Mouse (Mus musculus) CH12.LX (cell line): ENCODE data around the gene Chga. TPM values are rescaled to one million over a fixed set of nuclear protein-coding genes. Genes with fewer than 3 reads are reported as not detected.

ENCODE experiments used
- DNase-seq: peaks from one replicate; pipeline ENCODE4 v3.0.0-alpha.2; 2013; ENCODE audit errors: extremely low read depth
- H3K27ac ChIP-seq: 2 replicates; pipeline ENCODE4 v1.5.1; 2012; ENCODE audit warnings: low read depth, mild to moderate bottlenecking, control low read depth, moderate library complexity; ENCODE audit not compliant: insufficient read depth
- H3K27me3 ChIP-seq: replicated peaks from 2 replicates; pipeline ENCODE3; 2012; ENCODE audit warnings: inconsistent platforms
- H3K36me3 ChIP-seq, 2 experiments: replicated peaks in 1 of 2; 2 replicates each; pipeline versions ENCODE3 to v1.6.1; 2012; ENCODE audit warnings: inconsistent platforms in 1 of 2, low read length in 1 of 2, mild to moderate bottlenecking in 1 of 2, mixed read lengths in 1 of 2, moderate library complexity in 1 of 2; ENCODE audit not compliant: control insufficient read depth in 1 of 2, insufficient read depth in 1 of 2
- H3K4me1 ChIP-seq, 2 experiments: 2 replicates each; pipeline ENCODE4 v1.6.1; 2012; ENCODE audit warnings: inconsistent platforms in 1 of 2, moderate library complexity in 1 of 2; ENCODE audit not compliant: insufficient read depth in 2 of 2, control insufficient read depth in 1 of 2
- H3K4me2 ChIP-seq: 2 replicates; pipeline ENCODE4 v1.6.1; 2012; ENCODE audit warnings: low read depth, mild to moderate bottlenecking, control low read depth; ENCODE audit not compliant: poor library complexity, insufficient read depth, severe bottlenecking
- H3K4me3 ChIP-seq, 3 experiments: fragments of 150-350 bp in 1 of 3; sonication (generic) in 1 of 3; replicated peaks in 1 of 3; 2 replicates each; pipeline versions ENCODE3 to v1.5.1; 2011 to 2012; ENCODE audit warnings: low read depth in 2 of 3, low read length in 2 of 3, mild to moderate bottlenecking in 2 of 3, moderate library complexity in 2 of 3, control low read depth in 1 of 3, improper control_type of control experiment in 1 of 3, inconsistent platforms in 1 of 3, mixed read lengths in 1 of 3; ENCODE audit not compliant: poor library complexity in 1 of 3
- H3K79me2 ChIP-seq: replicated peaks from 2 replicates; pipeline ENCODE4 v1.6.1; 2012; ENCODE audit warnings: mild to moderate bottlenecking, moderate library complexity; ENCODE audit not compliant: control insufficient read depth, poor library complexity, insufficient read depth, severe bottlenecking; ENCODE audit errors: extremely low read depth
- H3K9ac ChIP-seq: 2 replicates; pipeline ENCODE4 v1.6.1; 2012; ENCODE audit warnings: low read depth, mild to moderate bottlenecking, control low read depth, moderate library complexity; ENCODE audit not compliant: insufficient read depth
- H3K9me3 ChIP-seq: replicated peaks from 2 replicates; pipeline ENCODE3; 2012; ENCODE audit warnings: low read length, inconsistent platforms, mixed read lengths
- BHLHE40 ChIP-seq: IDR thresholded peaks from 2 replicates; pipeline ENCODE4 v1.6.1; 2011; ENCODE audit warnings: mild to moderate bottlenecking, low read depth, low read length, improper control_type of control experiment
- CHD2 ChIP-seq: IDR thresholded peaks from 2 replicates; pipeline ENCODE4 v1.6.1; 2011; ENCODE audit warnings: low read length, improper control_type of control experiment
- CTCF ChIP-seq, 2 experiments: IDR thresholded peaks in 1 of 2; conservative IDR thresholded peaks in 1 of 2; 2 replicates each; pipeline ENCODE4 v1.5.1; 2011 to 2012; ENCODE audit warnings: low read depth in 2 of 2, low read length in 2 of 2, improper control_type of control experiment in 1 of 2, inconsistent platforms in 1 of 2, mild to moderate bottlenecking in 1 of 2, moderate library complexity in 1 of 2
- E2F4 ChIP-seq: IDR thresholded peaks from 2 replicates; pipeline ENCODE4 v1.6.1; 2011; ENCODE audit warnings: low read depth, low read length, improper control_type of control experiment; ENCODE audit not compliant: insufficient replicate concordance
- ELF1 ChIP-seq: IDR thresholded peaks from 2 replicates; pipeline ENCODE4 v1.6.1; 2014; ENCODE audit warnings: low read depth, mild to moderate bottlenecking, inconsistent platforms, low read length, improper control_type of control experiment
- IRF4 ChIP-seq: IDR thresholded peaks from 2 replicates; pipeline ENCODE4 v1.6.1; 2014; ENCODE audit warnings: low read depth, mild to moderate bottlenecking, inconsistent platforms, low read length, improper control_type of control experiment
- JUN ChIP-seq: IDR thresholded peaks from 2 replicates; pipeline ENCODE4 v1.6.1; 2011; ENCODE audit warnings: low read depth, mild to moderate bottlenecking, low read length, improper control_type of control experiment, moderate library complexity; ENCODE audit not compliant: insufficient read depth
- JUND ChIP-seq: conservative IDR thresholded peaks from 2 replicates; pipeline ENCODE4 v1.6.1; 2011; ENCODE audit warnings: low read depth, low read length, improper control_type of control experiment
- KAT2A ChIP-seq: IDR thresholded peaks from 2 replicates; pipeline ENCODE4 v1.6.1; 2012; ENCODE audit warnings: low read length, improper control_type of control experiment, inconsistent platforms; ENCODE audit not compliant: insufficient replicate concordance
- MAX ChIP-seq: IDR thresholded peaks from 2 replicates; pipeline ENCODE4 v1.6.1; 2011; ENCODE audit warnings: low read length, improper control_type of control experiment
- MAZ ChIP-seq: IDR thresholded peaks from 2 replicates; pipeline ENCODE4 v1.6.1; 2012; ENCODE audit warnings: low read depth, mild to moderate bottlenecking, inconsistent platforms, low read length, improper control_type of control experiment, moderate library complexity
- MXI1 ChIP-seq: IDR thresholded peaks from 2 replicates; pipeline ENCODE4 v1.6.1; 2011; ENCODE audit warnings: mild to moderate bottlenecking, low read depth, low read length, improper control_type of control experiment
- PAX5 ChIP-seq: IDR thresholded peaks from 2 replicates; pipeline ENCODE4 v1.6.1; 2012; ENCODE audit warnings: low read length, inconsistent platforms, mixed read lengths
- POLR2AphosphoS2 ChIP-seq: IDR thresholded peaks from 2 replicates; pipeline ENCODE4 v1.6.1; 2011; ENCODE audit warnings: low read depth, low read length, improper control_type of control experiment
- RCOR1 ChIP-seq: conservative IDR thresholded peaks from 2 replicates; pipeline ENCODE4 v1.6.1; 2012; ENCODE audit warnings: low read depth, mild to moderate bottlenecking, inconsistent platforms, low read length, improper control_type of control experiment
- SIN3A ChIP-seq: IDR thresholded peaks from 2 replicates; pipeline ENCODE4 v1.6.1; 2012; ENCODE audit warnings: low read length, improper control_type of control experiment, inconsistent platforms
- SMC3 ChIP-seq: IDR thresholded peaks from 2 replicates; pipeline ENCODE4 v1.6.1; 2011; ENCODE audit warnings: low read depth, low read length, improper control_type of control experiment
- TBP ChIP-seq: conservative IDR thresholded peaks from 2 replicates; pipeline ENCODE4 v1.6.1; 2011; ENCODE audit warnings: low read depth, low read length, improper control_type of control experiment
- UBTF ChIP-seq: IDR thresholded peaks from 2 replicates; pipeline ENCODE4 v1.6.1; 2012; ENCODE audit warnings: low read depth, mild to moderate bottlenecking, inconsistent platforms, low read length, improper control_type of control experiment, moderate library complexity
- USF1 ChIP-seq: IDR thresholded peaks from 2 replicates; pipeline ENCODE4 v1.6.1; 2014; ENCODE audit warnings: low read depth, mild to moderate bottlenecking, inconsistent platforms, low read length, improper control_type of control experiment
- ZMIZ1 ChIP-seq: IDR thresholded peaks from 2 replicates; pipeline ENCODE4 v1.6.1; 2012; ENCODE audit warnings: low read depth, mild to moderate bottlenecking, inconsistent platforms, low read length, improper control_type of control experiment
- dilution Hi-C: fragments of 300-500 bp; cut with MboI; formaldehyde crosslinking; loops from 2 replicates; pipeline ENCODE4 v1.14.3; 2020; ENCODE audit warnings: low sequenced_read_pairs; ENCODE audit not compliant: extremely low pct_unique_long_range_greater_than_20kb, extremely low pct_ligation_motif_present
- in situ Hi-C: fragments of 300-500 bp; cut with MboI; formaldehyde crosslinking; loops from 3 replicates; pipeline ENCODE4 v1.14.3; 2019; ENCODE audit warnings: low sequenced_read_pairs, low pct_ligation_motif_present, low pct_unique_long_range_greater_than_20kb, mixed read lengths
- polyA plus RNA-seq: library from polyadenylated mRNA; unstranded; fragments of >175 nt; gene quantifications from 2 replicates; pipeline ENCODE4 v1.2.1, GENCODE M21; 2012; ENCODE audit warnings: low read depth; ENCODE audit not compliant: insufficient read length
- total RNA-seq, 2 experiments: library from RNA; depleted of rRNA; stranded (reverse); fragments of 300-350 nt in 1 of 2; fragments of >200 nt in 1 of 2; gene quantifications; 2 replicates each; pipeline ENCODE4 v1.2.3; 2012 to 2014

The Chga gene
- total and polyA plus RNA-seq, 3 experiments = not detected

- dilution Hi-C loops = no loop called here
These were observed 48.8 kb upstream of the Chga start for GRCm38 (mm10) chr12:102505949-102506348.

GRCm38 (mm10) chr12:102511363-102511762 lies 43.4 kb upstream of the Chga start:
- Histone ChIP-seq H3K4me1 (no peaks in the 10 kb centered on the region), H3K9me3 (no peaks in the 10 kb centered on the region), H3K9ac (no peak overlapping the region), H3K4me2 (no peak overlapping the region), H3K36me3 (no peaks in the 10 kb centered on the region), H3K27me3 (no peaks in the 10 kb centered on the region), H3K4me3 (no peak overlapping the region), H3K79me2 (no peaks in the 10 kb centered on the region), H3K27ac (no peak overlapping the region)
- no peak for DNase-seq
- no peak for TF ChIP-seq CHD2
- no peak for TF ChIP-seq MXI1
- TF ChIP-seq CTCF (conservative IDR thresholded peaks at IDR 0.05 in 1 of 2, IDR thresholded peaks at IDR 0.05 in 1 of 2; ENCODE audit: low read depth in 2 of 2, low read length in 2 of 2) = no peak
- TF ChIP-seq USF1 = no peak
- TF ChIP-seq RCOR1 = no peak
- no peak for TF ChIP-seq UBTF
- no peak for TF ChIP-seq E2F4
- no peak for TF ChIP-seq MAZ
- no peak for TF ChIP-seq PAX5
- TF ChIP-seq JUN = no peak
- no peak for TF ChIP-seq JUND
- no peak for TF ChIP-seq SMC3
- no peak for TF ChIP-seq ZMIZ1
- TF ChIP-seq BHLHE40 = no peak
- no peak for TF ChIP-seq ELF1
- TF ChIP-seq KAT2A = no peak
- no peak for TF ChIP-seq TBP
- in situ Hi-C loops (no loop called here), dilution Hi-C loops (no loop called here)

More at GRCm38 (mm10) chr12:102505949-102506348, 48.8 kb upstream of the Chga start:
- no peaks in the 10 kb centered on the region for H3K9me3 ChIP-seq
- no peak overlapping the region for H3K9ac ChIP-seq
- no peak overlapping the region for H3K27ac ChIP-seq
- no peaks in the 10 kb centered on the region for H3K36me3 ChIP-seq
- H3K4me1 ChIP-seq = no peaks in the 10 kb centered on the region
- H3K4me3 ChIP-seq = no peak overlapping the region
- no peaks in the 10 kb centered on the region for H3K79me2 ChIP-seq
- no peak for DNase-seq
- no peaks in the 10 kb centered on the region for H3K27me3 ChIP-seq
- TF ChIP-seq IRF4 (no peak), POLR2AphosphoS2 (no peak), SIN3A (no peak), CHD2 (no peak), MAX (no peak)
- H3K4me2 ChIP-seq = no peak overlapping the region
- in situ Hi-C loops = no loop called here
